31 mouse cellular contexts compared by ENCODE assay signal in the genomic region with DNA sequence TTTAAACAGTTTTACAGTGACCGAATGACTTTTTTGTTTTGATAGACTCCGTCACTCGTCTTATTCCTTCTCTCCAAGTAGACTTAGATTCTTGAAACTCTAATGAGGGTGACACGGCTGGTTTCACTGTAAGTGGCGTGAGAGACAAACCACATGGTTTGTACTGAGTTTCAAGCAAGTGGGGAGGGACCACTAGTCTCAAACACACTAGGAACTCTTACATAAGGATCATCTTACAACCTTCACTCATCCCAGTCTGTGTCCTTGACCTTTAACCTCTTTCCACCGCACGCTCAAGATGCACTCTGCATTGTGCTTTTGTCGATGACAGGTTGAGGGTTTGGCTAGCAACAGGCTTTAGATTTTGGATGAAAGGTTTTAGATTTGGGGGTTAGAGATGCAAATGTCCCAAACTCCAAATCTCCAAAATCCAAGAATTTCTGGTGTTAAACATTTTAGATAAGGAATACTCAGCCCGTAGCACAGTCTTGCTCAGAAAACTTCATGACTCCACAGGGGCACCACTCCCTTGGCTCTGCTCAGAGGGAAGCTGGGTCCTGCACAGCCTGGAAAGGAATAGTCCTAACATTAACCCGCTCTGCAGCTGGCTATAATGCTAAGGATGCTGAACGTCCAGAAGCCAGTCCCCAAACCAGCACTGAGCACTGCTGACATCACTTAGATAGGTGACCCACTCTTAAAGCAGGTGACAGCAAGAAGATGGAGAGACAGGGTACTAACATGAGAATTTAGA. TPM values are rescaled to one million over a fixed set of nuclear protein-coding genes. Genes with fewer than 3 reads are reported as not detected.
DNase-seq lines count a peak whose midpoint lies in the region; ATAC-seq lines count a peak whose summit lies in the region.
"Had no signal": no experiment of that assay in that cellular context is flagged by ENCODE, and none has a peak within 500 bp of the region (broad histone marks: within the 10 kb centered on the region; RNA-seq: fewer than 3 reads in every experiment).

No protein-coding gene starts in this region.

- H3K4me1 ChIP-seq in embryonic facial prominence, embryonic 13.5 days: peaks cover 64% of the 10 kb centered on the region
- H3K4me1 ChIP-seq in embryonic facial prominence, embryonic 10.5 days: peaks cover 31% of the 10 kb centered on the region
- H3K4me1 ChIP-seq in lung, embryonic 16.5 days (replicated peaks; ENCODE audit: control insufficient read depth, insufficient read depth, low read length): peaks cover 11% of the 10 kb centered on the region
- H3K4me1 ChIP-seq in stomach, embryonic 14.5 days (ENCODE audit: control insufficient read depth, insufficient read depth, low read length): peaks cover 18% of the 10 kb centered on the region
- H3K4me1 ChIP-seq in forebrain, embryonic 12.5 days: peaks cover 71% of the 10 kb centered on the region

- H3K9ac ChIP-seq in embryonic facial prominence, embryonic 13.5 days: no peak overlapping the region
- H3K9ac ChIP-seq in lung, embryonic 16.5 days (ENCODE audit: low read length): no peak overlapping the region
- no peak overlapping the region for H3K9ac ChIP-seq in stomach, embryonic 14.5 days (replicated peaks; ENCODE audit: low read depth, low read length)
- H3K9ac ChIP-seq in forebrain, embryonic 12.5 days: no peak overlapping the region
- H3K9ac ChIP-seq: embryonic facial prominence, embryonic 12.5 days; liver, embryonic 14.5 days; midbrain, embryonic 12.5 days; neural tube, embryonic 12.5 days had no signal

- WGBS in embryonic facial prominence, embryonic 13.5 days: 54% methylated on average over 11 of the region's 11 CpGs
- WGBS in embryonic facial prominence, embryonic 10.5 days: 85% methylated on average over 11 of the region's 11 CpGs
- 49% methylated on average over 11 of the region's 11 CpGs for WGBS in lung, embryonic 16.5 days
- 63% methylated on average over 11 of the region's 11 CpGs for WGBS in stomach, embryonic 14.5 days
- 86% methylated on average over 11 of the region's 11 CpGs for WGBS in forebrain, embryonic 12.5 days

- no peaks in the 10 kb centered on the region for H3K36me3 ChIP-seq in embryonic facial prominence, embryonic 13.5 days
- peaks cover 59% of the 10 kb centered on the region for H3K36me3 ChIP-seq in embryonic facial prominence, embryonic 10.5 days (replicated peaks)
- H3K36me3 ChIP-seq in lung, embryonic 16.5 days (ENCODE audit: control insufficient read depth, insufficient read depth, low read length): no peaks in the 10 kb centered on the region
- H3K36me3 ChIP-seq in stomach, embryonic 14.5 days (ENCODE audit: control insufficient read depth, insufficient read depth, low read length): peaks cover 4% of the 10 kb centered on the region; the same call in 1 of the 2 replicates
- peaks cover 65% of the 10 kb centered on the region for H3K36me3 ChIP-seq in forebrain, embryonic 12.5 days (replicated peaks)

- DNase-seq in embryonic facial prominence, embryonic 10.5 days (ENCODE audit: low spot score): no peak
- no peak for DNase-seq in lung, postnatal 25 days (ENCODE audit: low spot score)
- no peak for DNase-seq in layer of hippocampus, postnatal 36 days
- DNase-seq: adrenal gland, adult 2 months; adrenal gland, postnatal 36 days; cerebellum, adult 2 months; cerebellum, postnatal 36 days; gastrocnemius, postnatal 10 days; heart, postnatal 14 days; kidney, adult 8-10 months; kidney, postnatal 4 days; left cerebral cortex, postnatal 4 days; liver; lung, postnatal 14 days; right cerebral cortex, adult 18-20 months; spleen, adult 18-20 months had no signal

- peak overlapping the region; percentile 66 for H3K27ac ChIP-seq in embryonic facial prominence, embryonic 13.5 days
- no peak overlapping the region for H3K27ac ChIP-seq in embryonic facial prominence, embryonic 10.5 days (replicated peaks)
- H3K27ac ChIP-seq in lung, embryonic 16.5 days (ENCODE audit: low read length): peak overlapping the region; percentile 26; the same call in 1 of the 2 replicates
- H3K27ac ChIP-seq in stomach, embryonic 14.5 days (ENCODE audit: low read length): peak overlapping the region; percentile 68; the same call in 1 of the 2 replicates
- no peak overlapping the region for H3K27ac ChIP-seq in forebrain, embryonic 12.5 days
- H3K27ac ChIP-seq: embryonic facial prominence, embryonic 12.5 days; kidney, postnatal 0 days; liver, embryonic 14.5 days; midbrain, embryonic 12.5 days; neural tube, embryonic 12.5 days had no signal

- no peaks in the 10 kb centered on the region for H3K9me3 ChIP-seq in embryonic facial prominence, embryonic 13.5 days
- no peaks in the 10 kb centered on the region for H3K9me3 ChIP-seq in embryonic facial prominence, embryonic 10.5 days
- H3K9me3 ChIP-seq in lung, embryonic 16.5 days (ENCODE audit: control insufficient read depth, low read length): no peaks in the 10 kb centered on the region
- no peaks in the 10 kb centered on the region for H3K9me3 ChIP-seq in stomach, embryonic 14.5 days (ENCODE audit: control insufficient read depth, low read depth, low read length)
- no peaks in the 10 kb centered on the region for H3K9me3 ChIP-seq in forebrain, embryonic 12.5 days
- H3K9me3 ChIP-seq: embryonic facial prominence, embryonic 12.5 days; midbrain, embryonic 12.5 days; neural tube, embryonic 12.5 days had no signal

- no peaks in the 10 kb centered on the region for H3K27me3 ChIP-seq in embryonic facial prominence, embryonic 13.5 days
- H3K27me3 ChIP-seq in embryonic facial prominence, embryonic 10.5 days (replicated peaks; ENCODE audit: low read depth, poor library complexity, severe bottlenecking): no peaks in the 10 kb centered on the region
- no peaks in the 10 kb centered on the region for H3K27me3 ChIP-seq in lung, embryonic 16.5 days (ENCODE audit: control insufficient read depth, insufficient read depth, low read depth, low read length)
- no peaks in the 10 kb centered on the region for H3K27me3 ChIP-seq in stomach, embryonic 14.5 days (ENCODE audit: control insufficient read depth, insufficient read depth, low read length)
- H3K27me3 ChIP-seq in forebrain, embryonic 12.5 days: no peaks in the 10 kb centered on the region
- H3K27me3 ChIP-seq: CH12.LX; embryonic facial prominence, embryonic 12.5 days; midbrain, embryonic 12.5 days; neural tube, embryonic 12.5 days had no signal

- no peak for ATAC-seq in embryonic facial prominence, embryonic 13.5 days (ENCODE audit: insufficient number of reproducible peaks, insufficient read depth, low FRiP score, low TSS enrichment, low read depth)
- peak; percentile 77 for ATAC-seq in lung, embryonic 16.5 days (ENCODE audit: low read depth)
- peak; percentile 30; the same call in 1 of the 2 replicates for ATAC-seq in stomach, embryonic 14.5 days (ENCODE audit: insufficient number of reproducible peaks, insufficient read depth, low FRiP score, low read depth)
- no peak for ATAC-seq in forebrain, embryonic 12.5 days (ENCODE audit: low FRiP score)
- ATAC-seq: activated CD4-positive, CD25-positive, alpha-beta regulatory T cell, adult 4 months; hindbrain, embryonic 16.5 days had no signal

- H3K4me3 ChIP-seq in embryonic facial prominence, embryonic 13.5 days: no peak overlapping the region
- no peak overlapping the region for H3K4me3 ChIP-seq in embryonic facial prominence, embryonic 10.5 days
- no peak overlapping the region for H3K4me3 ChIP-seq in lung, embryonic 16.5 days (ENCODE audit: low read length)
- no peak overlapping the region for H3K4me3 ChIP-seq in stomach, embryonic 14.5 days (ENCODE audit: low read depth, low read length)
- no peak overlapping the region for H3K4me3 ChIP-seq in forebrain, embryonic 12.5 days (replicated peaks)
- H3K4me3 ChIP-seq: embryonic facial prominence, embryonic 12.5 days; erythroblast, embryonic 14.5 days; midbrain, embryonic 12.5 days; myocyte; neural tube, embryonic 12.5 days had no signal

- H3K4me2 ChIP-seq in embryonic facial prominence, embryonic 13.5 days: peak overlapping the region; percentile 12; the same call in 1 of the 2 replicates
- no peak overlapping the region for H3K4me2 ChIP-seq in lung, embryonic 16.5 days (ENCODE audit: low read depth, low read length)
- no peak overlapping the region for H3K4me2 ChIP-seq in stomach, embryonic 14.5 days (replicated peaks; ENCODE audit: low read depth, low read length)
- no peak overlapping the region for H3K4me2 ChIP-seq in forebrain, embryonic 12.5 days
- H3K4me2 ChIP-seq: embryonic facial prominence, embryonic 12.5 days; midbrain, embryonic 12.5 days; neural tube, embryonic 12.5 days had no signal

RNA-seq across cellular contexts. Expression of gene Map1b, which starts 10.3 kb away (rescaled TPM):
- polyA plus RNA-seq in embryonic facial prominence, embryonic 13.5 days (2015; fragmentation: Nextera tagmentation; extraction: Ambion mirVana): 176 and 193 TPM in 2 replicates
- 288 and 317 TPM in 2 replicates for polyA plus RNA-seq in embryonic facial prominence, embryonic 10.5 days (2016; fragmentation: Nextera tagmentation; extraction: Ambion mirVana)
- polyA plus RNA-seq in lung, embryonic 16.5 days (2015; fragmentation: Nextera tagmentation; extraction: Ambion mirVana): 65.0 and 67.1 TPM in 2 replicates
- polyA plus RNA-seq in stomach, embryonic 14.5 days (2014; fragmentation: Nextera tagmentation; extraction: Ambion mirVana): 244 and 252 TPM in 2 replicates
- 100 to 1,000 TPM; 679 to 727 TPM for total RNA-seq in layer of hippocampus, postnatal 36 days (2021)
- 1,306 and 1,372 TPM in 2 replicates for polyA plus RNA-seq in forebrain, embryonic 12.5 days (2016; fragmentation: Nextera tagmentation; extraction: Ambion mirVana)
- total RNA-seq: MEL had no signal
- polyA plus RNA-seq: erythroblast, embryonic 14.5 days had no signal

Comparison
In these comparisons a context has a peak if more than half of its experiments do, and no peak if none do; other contexts are left out.
1. H3K27ac ChIP-seq: peak in embryonic facial prominence, embryonic 13.5 days (single experiment), lung, embryonic 16.5 days (single experiment) and stomach, embryonic 14.5 days (single experiment); none in embryonic facial prominence, embryonic 10.5 days (single experiment) and forebrain, embryonic 12.5 days (single experiment).
2. ATAC-seq: peak in lung, embryonic 16.5 days (single experiment) and stomach, embryonic 14.5 days (single experiment); none in embryonic facial prominence, embryonic 13.5 days (single experiment) and forebrain, embryonic 12.5 days (single experiment).